Mouse (Mus musculus) bone marrow macrophage, adult 2 months (primary cell): Measurements from ENCODE around the gene Supt6.

Experiments used
- CTCF ChIP-seq: IDR thresholded peaks from 2 replicates; pipeline ENCODE4 v1.5.1; 2012; ENCODE audit warnings: low read depth, mild to moderate bottlenecking, low read length, moderate library complexity
- POLR2A ChIP-seq: IDR thresholded peaks from 2 replicates; pipeline ENCODE4 v1.6.1; 2012; ENCODE audit warnings: mild to moderate bottlenecking, low read depth, low read length, borderline replicate concordance

DNA sequence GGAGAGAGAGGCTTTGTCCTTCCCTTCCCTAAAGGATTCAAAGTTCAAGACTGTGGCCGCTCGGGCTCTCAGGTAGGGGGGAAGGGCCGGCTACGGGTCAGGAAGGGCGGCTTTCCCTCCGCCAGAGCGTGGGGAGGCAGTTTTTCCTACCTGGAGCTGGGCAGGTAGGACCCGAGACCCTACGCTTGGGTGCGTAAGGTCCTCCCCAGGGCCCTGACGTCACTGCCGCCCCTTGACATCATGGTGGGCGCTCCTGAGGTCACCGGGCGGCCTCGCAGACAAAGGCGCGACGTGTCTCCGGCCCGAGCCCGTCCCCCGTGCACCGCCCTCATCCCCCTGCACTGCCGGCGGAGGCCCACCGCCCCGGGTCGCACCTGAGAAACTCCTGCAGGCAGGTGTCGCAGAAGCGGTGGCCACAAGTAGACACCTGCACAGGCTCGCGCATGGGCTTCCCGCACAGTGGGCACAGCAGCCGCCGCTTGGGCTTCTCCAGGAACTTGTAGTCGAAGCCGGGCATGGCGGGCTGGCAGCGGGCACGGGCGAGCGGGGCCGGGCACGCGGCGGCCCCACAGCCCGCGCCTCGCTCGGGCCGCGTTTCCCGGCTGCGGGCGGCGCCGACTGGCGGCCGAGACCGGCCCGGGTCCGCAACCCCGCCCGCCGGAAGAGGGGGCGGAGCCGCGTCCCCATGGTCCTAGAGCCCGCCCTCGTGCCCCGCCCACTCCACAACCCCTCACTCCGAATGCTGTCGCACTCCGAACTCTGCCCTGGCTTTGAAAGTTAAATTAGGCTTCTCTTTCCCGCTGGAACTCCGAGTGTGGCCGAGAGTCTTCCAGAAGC is 80.6 kb downstream of the Supt6 start, which contains the start of gene Traf4:
- TF ChIP-seq CTCF: no peak
- TF ChIP-seq POLR2A: no peak
